Mouse (Mus musculus) E14TG2a.4 (cell line): ENCODE measurements around the gene Brwd1.

Source experiments
- H3K27me3 ChIP-seq: 2 replicates; pipeline ENCODE4 v1.6.1; 2014; ENCODE audit warnings: low read length, control low read depth; ENCODE audit not compliant: insufficient read depth
- H3K36me3 ChIP-seq: 2 replicates; pipeline ENCODE4 v1.6.1; 2014; ENCODE audit warnings: low read length, control low read depth; ENCODE audit not compliant: insufficient read depth
- H3K4me1 ChIP-seq: replicated peaks from 2 replicates; pipeline ENCODE4 v1.6.1; 2014; ENCODE audit warnings: low read depth, low read length, control low read depth
- H3K4me3 ChIP-seq: replicated peaks from 2 replicates; pipeline ENCODE4 v1.5.1; 2014; ENCODE audit warnings: mild to moderate bottlenecking, low read length
- H3K9me3 ChIP-seq: 2 replicates; pipeline ENCODE4 v1.6.1; 2014; ENCODE audit warnings: low read length, control low read depth
- CTCF ChIP-seq: conservative IDR thresholded peaks from 2 replicates; pipeline ENCODE4 v1.5.1; 2014; ENCODE audit warnings: low read length
- NANOG ChIP-seq: IDR thresholded peaks from 2 replicates; pipeline ENCODE4 v1.6.1; 2014; ENCODE audit warnings: borderline replicate concordance, low read length, mixed read lengths
- POU5F1 ChIP-seq: IDR thresholded peaks from 2 replicates; pipeline ENCODE4 v1.6.1; 2014; ENCODE audit warnings: low read length, borderline replicate concordance

Brwd1 gene

GRCm38 (mm10) chr16:96082301-96083178 is at the start of gene Brwd1:
Brwd1 (minus strand) TSS chr16:96082526.
- Histone ChIP-seq H3K27me3 (no peaks in the 10 kb centered on the region), H3K9me3 (no peaks in the 10 kb centered on the region), H3K4me1 (peaks cover 84% of the 10 kb centered on the region), H3K4me3 (peak within 1 kb of the TSS; percentile 94), H3K36me3 (peaks cover 37% of the 10 kb centered on the region)
- TF ChIP-seq POU5F1, result no peak

- no peaks in the 10 kb centered on the region for H3K27me3 ChIP-seq
- H3K4me1 ChIP-seq, result peaks cover 41% of the 10 kb centered on the region
- no peak for TF ChIP-seq CTCF
- TF ChIP-seq POU5F1, result no peak
- peaks cover 35% of the 10 kb centered on the region for H3K36me3 ChIP-seq
- H3K4me3 ChIP-seq, result peak overlapping the region; percentile 87
- H3K9me3 ChIP-seq, result no peaks in the 10 kb centered on the region
Measured at GRCm38 (mm10) chr16:96128466-96128865, 46.1 kb upstream of the Brwd1 start.

- Histone ChIP-seq H3K4me1 (peaks cover 46% of the 10 kb centered on the region), H3K4me3 (peak within 1 kb of the TSS; percentile 97), H3K36me3 (peaks cover 41% of the 10 kb centered on the region), H3K9me3 (no peaks in the 10 kb centered on the region), H3K27me3 (no peaks in the 10 kb centered on the region)
- TF ChIP-seq POU5F1 (no peak), CTCF (no peak), NANOG (no peak)
Measured at GRCm38 (mm10) chr16:96127657-96128344, 45.5 kb upstream of the Brwd1 start, which contains the start of gene Hmgn1. Hmgn1 (minus strand) TSS chr16:96127729.

- TF ChIP-seq NANOG, result no peak
- TF ChIP-seq POU5F1, result no peak
- no peaks in the 10 kb centered on the region for H3K9me3 ChIP-seq
- peaks cover 48% of the 10 kb centered on the region for H3K4me1 ChIP-seq
- H3K27me3 ChIP-seq, result no peaks in the 10 kb centered on the region
- H3K4me3 ChIP-seq, result peak overlapping the region; percentile 97
- peaks cover 47% of the 10 kb centered on the region for H3K36me3 ChIP-seq
Measured at GRCm38 (mm10) chr16:96127288-96127656, 44.9 kb upstream of the Brwd1 start.

GRCm38 (mm10) chr16:96126684-96127171 is 44.4 kb upstream of the Brwd1 start:
- H3K27me3 ChIP-seq, result no peaks in the 10 kb centered on the region

GRCm38 (mm10) chr16:96120022-96120623 is 37.8 kb upstream of the Brwd1 start:
- no peaks in the 10 kb centered on the region for H3K9me3 ChIP-seq
- peaks cover 57% of the 10 kb centered on the region for H3K36me3 ChIP-seq
- H3K27me3 ChIP-seq, result no peaks in the 10 kb centered on the region; the same call in 1 of the 2 replicates
- no peak overlapping the region for H3K4me3 ChIP-seq
- TF ChIP-seq NANOG (no peak), POU5F1 (no peak), CTCF (no peak)
- peaks cover 24% of the 10 kb centered on the region for H3K4me1 ChIP-seq

More at GRCm38 (mm10) chr16:96126684-96127171, 44.4 kb upstream of the Brwd1 start:
- peaks cover 48% of the 10 kb centered on the region for H3K4me1 ChIP-seq
- H3K9me3 ChIP-seq, result no peaks in the 10 kb centered on the region
- peak overlapping the region; percentile 97 for H3K4me3 ChIP-seq
- no peak for TF ChIP-seq POU5F1
- no peak for TF ChIP-seq CTCF
- H3K36me3 ChIP-seq, result peaks cover 50% of the 10 kb centered on the region

GRCm38 (mm10) chr16:96114729-96115128 is 32.4 kb upstream of the Brwd1 start:
- TF ChIP-seq POU5F1 (no peak), NANOG (no peak), CTCF (0 out of 2 replicates have a peak, but pooled peaks have one; percentile 14)
- H3K9me3 ChIP-seq, result no peaks in the 10 kb centered on the region
- peak overlapping the region; percentile 27; the same call in 1 of the 2 replicates for H3K4me3 ChIP-seq
- no peaks in the 10 kb centered on the region for H3K4me1 ChIP-seq
- H3K27me3 ChIP-seq, result no peaks in the 10 kb centered on the region
- peaks cover 7% of the 10 kb centered on the region; the same call in 1 of the 2 replicates for H3K36me3 ChIP-seq

GRCm38 (mm10) chr16:96112769-96113168 is 30.4 kb upstream of the Brwd1 start:
- no peaks in the 10 kb centered on the region for H3K36me3 ChIP-seq
- TF ChIP-seq NANOG (no peak), CTCF (no peak), POU5F1 (no peak)

More at GRCm38 (mm10) chr16:96112769-96113168, 30.4 kb upstream of the Brwd1 start:
- Histone ChIP-seq H3K27me3 (no peaks in the 10 kb centered on the region), H3K9me3 (no peaks in the 10 kb centered on the region), H3K4me1 (no peaks in the 10 kb centered on the region), H3K4me3 (no peak overlapping the region)
